Mouse (Mus musculus) erythroid progenitor cell, adult 5-6 weeks (primary cell): ENCODE measurements around the gene Phf5a. TPM values are rescaled to one million over a fixed set of nuclear protein-coding genes. Genes with fewer than 3 reads are reported as not detected.

Experiments used
- ATAC-seq: replicated peaks from 2 replicates; pipeline ENCODE4 v1.8.0; 2016; ENCODE audit warnings: moderate number of reproducible peaks, mild to moderate bottlenecking, moderate TSS enrichment, inconsistent platforms; ENCODE audit not compliant: poor library complexity, low FRiP score, severe bottlenecking
- total RNA-seq, 2 experiments: library from RNA; stranded (forward) in 1 of 2; stranded (reverse) in 1 of 2; fragments of 150-400 nt in 1 of 2; fragments of 186-747, 209-891 nt in 1 of 2; gene quantifications; 2 replicates each; pipeline versions ENCODE4 v1.2.3 to v1.2.4; 2015 to 2017; ENCODE audit warnings: low replicate concordance in 2 of 2

Phf5a gene
- total RNA-seq, 2 experiments from 2014 or later: 18.6 to 58.3 TPM

- peak; percentile 93 for ATAC-seq
Observed at GRCm38 (mm10) chr15:81831136-81831825, 40.4 kb downstream of the Phf5a start.

GRCm38 (mm10) chr15:81830530-81830929 is 41.2 kb downstream of the Phf5a start:
- ATAC-seq: no peak

- ATAC-seq: no peak
Observed at GRCm38 (mm10) chr15:81829208-81829580, 42.5 kb downstream of the Phf5a start.

DNA sequence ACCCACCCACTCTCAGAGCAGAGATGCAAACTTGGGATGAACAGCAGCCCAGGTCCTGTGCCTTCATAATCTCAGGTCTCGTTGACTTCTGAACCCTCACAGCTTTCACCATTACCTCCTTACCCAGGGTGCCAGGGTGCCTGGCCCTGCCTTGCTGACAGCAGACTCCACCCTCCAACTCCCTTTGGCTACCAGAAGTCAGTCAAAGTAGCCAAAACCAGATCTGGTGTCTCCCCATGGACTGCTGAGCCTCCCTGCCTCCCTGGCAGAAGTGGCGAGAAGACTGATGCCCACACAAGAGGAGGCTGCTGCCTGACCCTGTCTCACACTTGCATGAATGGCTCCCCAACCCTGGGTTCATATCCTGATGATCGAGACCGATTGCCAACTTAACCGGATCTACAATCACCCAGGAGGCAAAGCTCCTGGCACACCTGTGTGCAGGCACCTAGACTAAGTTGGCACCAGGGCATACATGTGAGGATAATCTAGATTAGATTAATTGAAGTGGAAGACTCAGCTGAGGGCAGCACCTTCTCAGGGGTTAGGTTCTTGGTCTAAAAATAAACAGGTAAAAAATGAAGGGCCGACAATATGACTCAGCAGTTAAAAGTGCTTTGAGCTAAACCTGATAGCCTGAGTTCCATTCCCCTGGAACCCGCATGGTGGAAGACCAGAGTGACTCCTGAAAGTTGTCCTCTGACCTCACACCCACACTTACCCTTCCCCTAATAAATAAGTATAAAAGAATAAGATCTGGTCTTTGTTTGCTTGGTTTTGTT is 43.1 kb downstream of the Phf5a start:
- no peak for ATAC-seq

DNA sequence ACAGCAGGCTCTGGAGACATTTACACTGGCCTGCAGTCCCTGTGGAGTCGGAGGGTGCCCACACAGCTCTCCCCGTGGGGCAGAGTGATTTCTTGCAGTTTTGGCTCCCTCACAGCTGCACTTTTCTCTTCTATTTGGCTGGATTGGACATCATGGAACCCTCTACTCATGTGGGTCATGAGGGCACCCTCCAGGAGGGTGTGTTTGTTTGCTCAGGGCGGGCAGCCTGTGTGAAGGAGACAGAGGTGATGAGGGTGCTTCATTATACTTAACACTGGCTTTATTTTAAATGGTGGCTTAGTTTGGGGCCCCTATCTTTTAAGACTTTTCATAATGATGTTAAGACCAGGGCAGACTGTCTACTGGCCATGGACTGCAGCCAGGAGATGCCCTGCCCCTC is 46.9 kb downstream of the Phf5a start:
- ATAC-seq: no peak

DNA sequence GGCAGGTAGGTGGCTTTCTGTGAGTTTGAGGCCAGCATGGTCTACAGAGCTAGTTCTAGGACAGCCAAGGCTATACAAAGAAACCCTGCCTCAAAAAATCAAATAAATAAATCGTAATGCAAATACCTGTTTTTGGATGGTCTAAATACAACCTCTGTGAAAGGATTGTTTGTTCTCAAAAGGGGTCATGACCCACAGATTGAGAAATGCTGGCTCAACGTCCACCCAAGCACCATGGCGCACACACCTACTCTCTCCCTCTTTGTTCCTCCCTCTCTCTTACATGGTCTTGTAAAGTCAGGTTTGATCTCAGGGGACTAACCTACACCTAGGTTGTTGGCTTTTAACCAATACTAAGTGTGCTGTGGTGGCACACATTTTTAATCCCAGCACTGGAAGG is 49.1 kb downstream of the Phf5a start:
- no peak for ATAC-seq

DNA sequence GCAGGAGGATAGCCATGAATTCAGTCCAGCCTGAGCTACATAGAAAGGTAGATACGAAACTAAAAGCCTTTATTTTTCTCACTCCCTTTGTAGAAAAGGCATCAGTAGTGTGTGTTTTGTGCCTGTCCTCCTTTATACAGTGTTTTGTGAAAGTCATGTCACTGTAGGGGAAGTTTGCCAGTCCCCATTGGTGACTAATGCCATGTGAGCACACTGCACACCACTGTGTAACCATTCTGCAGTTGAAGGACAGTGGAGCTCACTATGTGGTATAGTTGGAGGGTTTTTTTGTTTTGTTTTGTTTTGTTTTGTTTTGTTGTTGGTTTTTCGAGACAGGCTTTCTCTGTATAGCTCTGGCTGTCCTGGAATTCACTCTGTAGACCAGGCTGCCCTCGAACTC is 53.3 kb downstream of the Phf5a start:
- ATAC-seq: no peak

GRCm38 (mm10) chr15:81814716-81815370 is 56.9 kb downstream of the Phf5a start:
- no peak for ATAC-seq

Other genes with a start within 250 kb of the Phf5a start
- 6.1 and 10.9 TPM in 2 replicates for gene L3mbtl2, start 208.0 kb downstream of the Phf5a start, total RNA-seq (2015; ENCODE audit: low replicate concordance)
- 10.4 and 30.9 TPM in 2 replicates for gene L3mbtl2, start 208.0 kb downstream of the Phf5a start, total RNA-seq (2017; ENCODE audit: low replicate concordance)
- gene Chadl, start 174.6 kb downstream of the Phf5a start, total RNA-seq (2015; ENCODE audit: low replicate concordance): not detected in 2 replicates
- not detected in 2 replicates for gene Chadl, start 174.6 kb downstream of the Phf5a start, total RNA-seq (2017; ENCODE audit: low replicate concordance)
- 4.6 and 7.2 TPM in 2 replicates for gene Zc3h7b, start 126.9 kb downstream of the Phf5a start, total RNA-seq (2015; ENCODE audit: low replicate concordance)
- 1.8 and 3.6 TPM in 2 replicates for gene Zc3h7b, start 126.9 kb downstream of the Phf5a start, total RNA-seq (2017; ENCODE audit: low replicate concordance)
- 103 and 106 TPM in 2 replicates for gene Rangap1, start 126.4 kb downstream of the Phf5a start, total RNA-seq (2015; ENCODE audit: low replicate concordance)
- gene Rangap1, start 126.4 kb downstream of the Phf5a start, total RNA-seq (2017; ENCODE audit: low replicate concordance): 162 and 182 TPM in 2 replicates
- gene Tef, start 69.5 kb downstream of the Phf5a start, total RNA-seq (2015; ENCODE audit: low replicate concordance): 1.7 and 3.2 TPM in 2 replicates
- gene Tef, start 69.5 kb downstream of the Phf5a start, total RNA-seq (2017; ENCODE audit: low replicate concordance): 1.4 and 2.1 TPM in 2 replicates
- gene Tob2, start 13.1 kb downstream of the Phf5a start, total RNA-seq (2015; ENCODE audit: low replicate concordance): 9.7 and 10.5 TPM in 2 replicates
- gene Tob2, start 13.1 kb downstream of the Phf5a start, total RNA-seq (2017; ENCODE audit: low replicate concordance): 8.7 and 9.4 TPM in 2 replicates
- gene Aco2, start 398 bp upstream of the Phf5a start, total RNA-seq (2015; ENCODE audit: low replicate concordance): 44.4 and 51.5 TPM in 2 replicates
- 72.2 and 113 TPM in 2 replicates for gene Aco2, start 398 bp upstream of the Phf5a start, total RNA-seq (2017; ENCODE audit: low replicate concordance)
- 1.1 and 6.7 TPM in 2 replicates for gene Polr3h, start 54.3 kb upstream of the Phf5a start, total RNA-seq (2015; ENCODE audit: low replicate concordance)
- 6.0 and 9.1 TPM in 2 replicates for gene Polr3h, start 54.3 kb upstream of the Phf5a start, total RNA-seq (2017; ENCODE audit: low replicate concordance)
- not detected in 2 replicates for gene Csdc2, start 64.8 kb upstream of the Phf5a start, total RNA-seq (2015; ENCODE audit: low replicate concordance)
- gene Csdc2, start 64.8 kb upstream of the Phf5a start, total RNA-seq (2017; ENCODE audit: low replicate concordance): not detected in 2 replicates
- 17.6 and 18.0 TPM in 2 replicates for gene Pmm1, start 89.0 kb upstream of the Phf5a start, total RNA-seq (2015; ENCODE audit: low replicate concordance)
- gene Pmm1, start 89.0 kb upstream of the Phf5a start, total RNA-seq (2017; ENCODE audit: low replicate concordance): 9.4 and 14.2 TPM in 2 replicates
- not detected in 2 replicates for gene 1700029P11Rik, start 108.6 kb upstream of the Phf5a start, total RNA-seq (2015; ENCODE audit: low replicate concordance)
- gene 1700029P11Rik, start 108.6 kb upstream of the Phf5a start, total RNA-seq (2017; ENCODE audit: low replicate concordance): not detected in 2 replicates
- gene Xrcc6, start 115.9 kb upstream of the Phf5a start, total RNA-seq (2015; ENCODE audit: low replicate concordance): 64.9 and 89.3 TPM in 2 replicates
- gene Xrcc6, start 115.9 kb upstream of the Phf5a start, total RNA-seq (2017; ENCODE audit: low replicate concordance): 104 and 112 TPM in 2 replicates
- gene Desi1, start 162.0 kb upstream of the Phf5a start, total RNA-seq (2015; ENCODE audit: low replicate concordance): 21.0 and 34.2 TPM in 2 replicates
- gene Desi1, start 162.0 kb upstream of the Phf5a start, total RNA-seq (2017; ENCODE audit: low replicate concordance): 7.9 and 10.7 TPM in 2 replicates
- 62.7 and 97.3 TPM in 2 replicates for gene Snu13, start 175.7 kb upstream of the Phf5a start, total RNA-seq (2015; ENCODE audit: low replicate concordance)
- 46.7 and 52.1 TPM in 2 replicates for gene Snu13, start 175.7 kb upstream of the Phf5a start, total RNA-seq (2017; ENCODE audit: low replicate concordance)
- gene 4930407I10Rik, start 187.2 kb upstream of the Phf5a start, total RNA-seq (2015; ENCODE audit: low replicate concordance): not detected in 2 replicates
- gene 4930407I10Rik, start 187.2 kb upstream of the Phf5a start, total RNA-seq (2017; ENCODE audit: low replicate concordance): not detected in 2 replicates
- not detected in 2 replicates for gene Mei1, start 198.1 kb upstream of the Phf5a start, total RNA-seq (2015; ENCODE audit: low replicate concordance)
- gene Mei1, start 198.1 kb upstream of the Phf5a start, total RNA-seq (2017; ENCODE audit: low replicate concordance): not detected in 2 replicates